In genomic region chr6:51636019-51636568, GRCm38 (mm10) we compare ENCODE assay signal across 12 mouse cellular contexts.
DNase-seq lines count a peak whose midpoint lies in the region; ATAC-seq and TF ChIP-seq lines count a peak whose summit lies in the region.
"Had no signal": no experiment of that assay in that cellular context is flagged by ENCODE, and none has a peak within 500 bp of the region (broad histone marks: within the 10 kb centered on the region; RNA-seq: fewer than 3 reads in every experiment).

No protein-coding gene starts in this region.

- no peak for ATAC-seq in liver, embryonic 12.5 days
- ATAC-seq in granulocyte monocyte progenitor cell, adult 5-6 weeks (replicated peaks; ENCODE audit: poor library complexity, severe bottlenecking), result peak; percentile 96
- peak; percentile 54 for ATAC-seq in lung, postnatal 0 days

- no peak overlapping the region; the same call in 1 of the 2 replicates for H3K4me2 ChIP-seq in liver, embryonic 12.5 days
- H3K4me2 ChIP-seq in lung, postnatal 0 days (replicated peaks; ENCODE audit: low read depth, low read length), result no peak overlapping the region
- H3K4me2 ChIP-seq: embryonic facial prominence, embryonic 15.5 days; heart, embryonic 13.5 days; limb, embryonic 12.5 days had no signal

- TF ChIP-seq CTCF in lung, postnatal 0 days (IDR thresholded peaks at IDR 0.05), result no peak
- no peak for TF ChIP-seq CTCF in thymus, adult 2 months (IDR thresholded peaks at IDR 0.05; ENCODE audit: borderline replicate concordance, control insufficient read depth, extremely low read depth, insufficient read depth, low read length, poor library complexity)

- no peak overlapping the region for H3K27ac ChIP-seq in liver, embryonic 12.5 days
- H3K27ac ChIP-seq in lung, postnatal 0 days (ENCODE audit: low read length), result no peak overlapping the region
- no peak overlapping the region for H3K27ac ChIP-seq in thymus, adult 2 months (ENCODE audit: control insufficient read depth, insufficient read depth, low read length)
- H3K27ac ChIP-seq: embryonic facial prominence, embryonic 15.5 days; heart, embryonic 13.5 days; limb, embryonic 12.5 days had no signal

- peak; percentile 45 for DNase-seq in liver
- peak; percentile 45 for DNase-seq in lung, postnatal 0 days (ENCODE audit: low spot score)
- DNase-seq in thymus, adult 2 months, result peak; percentile 11
- DNase-seq in cerebellum, adult 8-10 months, result no peak
- DNase-seq in left cerebral cortex, adult 9 months (ENCODE audit: low spot score in 2 of 2), result no peak
- no peak for DNase-seq in layer of hippocampus, adult 8-10 months (ENCODE audit: low spot score in 2 of 2)
- DNase-seq: cerebellum, adult 11 months had no signal

- H3K9ac ChIP-seq in liver, embryonic 12.5 days, result no peak overlapping the region
- H3K9ac ChIP-seq in lung, postnatal 0 days (replicated peaks; ENCODE audit: low read depth), result no peak overlapping the region
- H3K9ac ChIP-seq: embryonic facial prominence, embryonic 15.5 days; heart, embryonic 13.5 days; limb, embryonic 12.5 days had no signal

- H3K36me3 ChIP-seq in liver, embryonic 12.5 days, result no peaks in the 10 kb centered on the region
- H3K36me3 ChIP-seq in lung, postnatal 0 days (ENCODE audit: insufficient read depth, low read length), result no peaks in the 10 kb centered on the region
- H3K36me3 ChIP-seq in thymus, adult 2 months (ENCODE audit: control insufficient read depth, insufficient read depth, low read length), result no peaks in the 10 kb centered on the region
- H3K36me3 ChIP-seq: embryonic facial prominence, embryonic 15.5 days; heart, embryonic 13.5 days; limb, embryonic 12.5 days had no signal

- H3K4me3 ChIP-seq in liver, embryonic 12.5 days, result no peak overlapping the region
- no peak overlapping the region for H3K4me3 ChIP-seq in lung, postnatal 0 days (ENCODE audit: low read depth, low read length)
- H3K4me3 ChIP-seq in thymus, adult 2 months (ENCODE audit: control insufficient read depth, insufficient read depth, low read length), result no peak overlapping the region
- H3K4me3 ChIP-seq: embryonic facial prominence, embryonic 15.5 days; heart, embryonic 13.5 days; limb, embryonic 12.5 days had no signal

- no peak for TF ChIP-seq POLR2A in thymus, adult 2 months (IDR thresholded peaks at IDR 0.05; ENCODE audit: control insufficient read depth, extremely low read depth, insufficient read depth, low read length, poor library complexity)

- peaks cover 40% of the 10 kb centered on the region for H3K4me1 ChIP-seq in liver, embryonic 12.5 days
- H3K4me1 ChIP-seq in lung, postnatal 0 days (ENCODE audit: insufficient read depth, low read depth, low read length), result no peaks in the 10 kb centered on the region
- H3K4me1 ChIP-seq in thymus, adult 2 months (replicated peaks; ENCODE audit: control insufficient read depth, insufficient read depth, low read length), result peaks cover 10% of the 10 kb centered on the region
- H3K4me1 ChIP-seq: embryonic facial prominence, embryonic 15.5 days; limb, embryonic 12.5 days had no signal

- 13% methylated on average over 11 of the region's 11 CpGs for WGBS in liver, embryonic 12.5 days (ENCODE audit: insufficient replicate concordance)
- 43% methylated on average over 11 of the region's 11 CpGs for WGBS in lung, postnatal 0 days
- WGBS in thymus, adult 2 months, result 6% methylated on average over 11 of the region's 11 CpGs

- no peak for TF ChIP-seq EP300 in lung, postnatal 0 days (IDR thresholded peaks at IDR 0.05)

- peaks cover 16% of the 10 kb centered on the region; the same call in 1 of the 2 replicates for H3K27me3 ChIP-seq in liver, embryonic 12.5 days (replicated peaks)
- H3K27me3 ChIP-seq in lung, postnatal 0 days (replicated peaks; ENCODE audit: insufficient read depth, low read length), result no peaks in the 10 kb centered on the region
- H3K27me3 ChIP-seq in thymus, adult 2 months (ENCODE audit: control insufficient read depth, insufficient read depth, low read length), result no peaks in the 10 kb centered on the region
- H3K27me3 ChIP-seq: embryonic facial prominence, embryonic 15.5 days; heart, embryonic 13.5 days had no signal

- H3K9me3 ChIP-seq in liver, embryonic 12.5 days (replicated peaks), result no peaks in the 10 kb centered on the region
- H3K9me3 ChIP-seq in lung, postnatal 0 days (ENCODE audit: low read length), result no peaks in the 10 kb centered on the region
- H3K9me3 ChIP-seq: embryonic facial prominence, embryonic 15.5 days; heart, embryonic 13.5 days; limb, embryonic 12.5 days had no signal

Comparison
In these comparisons a context has a peak if more than half of its experiments do, and no peak if none do; other contexts are left out.
1. DNase-seq: peak in liver (single experiment), lung, postnatal 0 days (single experiment) and thymus, adult 2 months (single experiment); none in cerebellum, adult 8-10 months (single experiment), left cerebral cortex, adult 9 months (0 of 2) and layer of hippocampus, adult 8-10 months (0 of 2).